Mouse (Mus musculus) thymus, adult 2 months (tissue): ENCODE data around the gene Tia1.

ENCODE experiments used
- CTCF ChIP-seq: fragments of 200-500 bp; IDR thresholded peaks from 2 replicates; pipeline ENCODE4 v1.5.1; 2012; ENCODE audit warnings: mild to moderate bottlenecking, control low read depth, low read length, moderate library complexity, borderline replicate concordance; ENCODE audit not compliant: control insufficient read depth, poor library complexity, insufficient read depth; ENCODE audit errors: extremely low read depth
- POLR2A ChIP-seq: fragments of 200-500 bp; IDR thresholded peaks from 2 replicates; pipeline ENCODE4 v1.6.1; 2012; ENCODE audit warnings: mild to moderate bottlenecking, low read length, control low read depth, moderate library complexity; ENCODE audit not compliant: control insufficient read depth, poor library complexity, insufficient read depth; ENCODE audit errors: extremely low read depth

GRCm38 (mm10) chr6:86471317-86471716 is 67.3 kb downstream of the Tia1 start:
- no peak for TF ChIP-seq CTCF
- TF ChIP-seq POLR2A = no peak
